Mouse (Mus musculus): ENCODE results near the gene Zfp53.

GRCm38 (mm10) chr17:21509756-21510155 lies 21.0 kb downstream of the Zfp53 start:
- no peak for TF ChIP-seq RCOR1 (IDR thresholded peaks at IDR 0.05; ENCODE audit: low read depth, low read length)
- TF ChIP-seq POLR2A (IDR thresholded peaks at IDR 0.05; ENCODE audit: control insufficient read depth in 1 of 2, insufficient read depth in 1 of 2, low read depth in 1 of 2, low read length in 2 of 2, poor library complexity in 1 of 2) = no peak
- TF ChIP-seq NELFE (IDR thresholded peaks at IDR 0.05; ENCODE audit: low read depth, low read length) = no peak
- no peak for TF ChIP-seq CTCF (IDR thresholded peaks at IDR 0.05 in 2 of 3, conservative IDR thresholded peaks at IDR 0.05 in 1 of 3; ENCODE audit: control insufficient read depth in 1 of 3, insufficient read depth in 1 of 3, low read depth in 2 of 3, low read length in 3 of 3, poor library complexity in 1 of 3, severe bottlenecking in 1 of 3)
- TF ChIP-seq ZNF384 (IDR thresholded peaks at IDR 0.05; ENCODE audit: low read depth, low read length) = no peak
- TF ChIP-seq POLR2AphosphoS5 (IDR thresholded peaks at IDR 0.05; ENCODE audit: borderline replicate concordance, low read depth, low read length) = no peak
- TF ChIP-seq E2F4 (IDR thresholded peaks at IDR 0.05; ENCODE audit: borderline replicate concordance, low read depth, low read length) = no peak
- TF ChIP-seq EP300 (IDR thresholded peaks at IDR 0.05; ENCODE audit: low read depth in 1 of 2, low read length in 2 of 2) = no peak
- TF ChIP-seq TCF12 (IDR thresholded peaks at IDR 0.05; ENCODE audit: low read depth, low read length) = no peak
- no peak for TF ChIP-seq ELF1 (IDR thresholded peaks at IDR 0.05; ENCODE audit: low read depth, low read length)
- no peak for TF ChIP-seq MAX (IDR thresholded peaks at IDR 0.05; ENCODE audit: low read length)
- no peak for TF ChIP-seq CHD1 (IDR thresholded peaks at IDR 0.05; ENCODE audit: low read depth, low read length)

All from MEL (cell line).